Mouse (Mus musculus) liver, embryonic 11.5 days (tissue): ENCODE measurements around the gene C2cd6. TPM values are rescaled to one million over a fixed set of nuclear protein-coding genes. Genes with fewer than 3 reads are reported as not detected.

Source experiments
- polyA plus RNA-seq: library from polyadenylated mRNA; unstranded; fragments of >200 nt; fragmentation: Nextera tagmentation; extraction: Ambion mirVana; gene quantifications from 2 replicates; pipeline ENCODE4 v1.2.1, GENCODE M21; 2014

The C2cd6 gene
- polyA plus RNA-seq, 1 experiment from 2014 or later, result not detected

Other genes starting within 250 kb of the C2cd6 start
- 24.0 and 26.1 TPM in 2 replicates for gene Trak2, start 121.5 kb downstream of the C2cd6 start, polyA plus RNA-seq
- gene Stradb, start 121.4 kb downstream of the C2cd6 start, polyA plus RNA-seq, result 28.0 and 35.7 TPM in 2 replicates
- 20.5 and 24.1 TPM in 2 replicates for gene Tmem237, start 25.5 kb upstream of the C2cd6 start, polyA plus RNA-seq
- gene Mpp4, start 68.5 kb upstream of the C2cd6 start, polyA plus RNA-seq, result 0.47 and 0.52 TPM in 2 replicates
- gene Als2, start 142.3 kb upstream of the C2cd6 start, polyA plus RNA-seq, result 13.1 and 13.9 TPM in 2 replicates
- 0.21 TPM in 1 of 2 replicates, not detected in the other for gene Cdk15, start 162.0 kb upstream of the C2cd6 start, polyA plus RNA-seq